Mouse (Mus musculus) 3134 (cell line): ENCODE measurements around the gene Ppp2r5c.

Experiments
- DNase-seq: peaks from one replicate; pipeline ENCODE4 v3.0.0-alpha.2; 2011; ENCODE audit warnings: low spot score; ENCODE audit not compliant: insufficient read length; ENCODE audit errors: extremely low read depth

Ppp2r5c gene

DNA sequence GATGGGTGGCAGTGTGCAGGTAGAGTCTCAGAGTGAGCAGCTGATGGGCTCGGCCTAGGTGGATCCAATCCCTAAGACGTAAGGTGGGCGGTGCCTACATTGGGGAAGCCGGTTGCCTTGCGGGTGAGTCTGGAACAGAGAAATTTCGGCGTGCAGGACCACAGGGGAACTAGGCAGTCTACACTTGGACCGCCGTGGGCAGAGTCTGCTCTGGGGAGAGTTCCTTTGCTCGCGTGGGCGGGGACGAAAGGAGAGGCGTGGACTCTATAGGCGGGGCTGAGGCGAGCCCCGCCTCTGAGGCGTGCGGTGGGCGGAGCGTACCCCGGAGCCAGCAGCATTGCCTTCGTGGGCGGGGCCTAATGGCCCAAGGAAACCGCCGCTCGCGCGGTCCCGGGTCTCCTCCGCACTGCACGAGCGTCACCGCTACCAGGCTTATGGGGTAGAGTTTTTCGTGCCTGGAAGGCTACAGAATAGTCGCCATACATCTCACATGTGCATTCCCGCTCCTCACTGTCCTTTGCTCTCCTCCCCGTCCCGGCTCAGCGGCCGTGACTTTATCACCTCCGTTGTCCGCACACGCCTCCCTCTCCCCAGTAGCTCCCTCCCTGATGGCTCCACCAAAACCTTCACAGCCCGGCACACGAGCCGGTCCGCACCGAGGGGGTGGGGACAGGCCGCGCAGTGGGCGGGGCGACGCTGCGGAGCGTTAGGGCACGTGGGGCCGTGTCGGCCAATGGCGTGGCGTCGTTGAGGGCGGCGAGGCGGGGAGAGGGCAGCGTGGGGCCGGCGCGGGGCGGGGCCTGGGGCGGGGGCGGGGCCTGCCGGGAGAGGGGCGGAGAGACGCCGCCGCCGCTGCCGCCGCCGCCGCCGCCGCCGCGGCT is at the start of gene Ppp2r5c:
TSS of gene Ppp2r5c (plus strand) at position 831 of the 881 bp plus-strand sequence.
- DNase-seq: peak; percentile 92

DNA sequence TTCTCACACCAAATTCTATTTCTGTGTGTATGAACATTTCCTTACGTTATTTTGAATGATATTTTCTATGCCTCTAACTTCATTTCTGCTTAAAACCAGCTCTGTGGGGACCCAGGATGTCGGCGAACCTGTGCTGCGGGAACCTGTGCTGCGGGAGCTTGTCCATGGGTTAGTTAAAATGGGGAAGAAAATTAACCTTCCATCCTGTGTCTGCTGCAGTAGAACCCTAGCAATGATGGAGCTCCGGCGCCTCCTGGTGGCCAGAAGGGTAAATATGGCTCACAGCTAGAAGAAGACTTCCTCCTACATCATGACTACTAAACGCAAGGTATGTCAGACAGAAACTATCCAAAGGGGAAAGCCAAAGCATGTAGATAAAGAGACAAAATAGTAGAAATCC is 48.6 kb upstream of the Ppp2r5c start:
- DNase-seq: peak; percentile 41

GRCm38 (mm10) chr12:110399161-110399560 is 47.8 kb upstream of the Ppp2r5c start:
- DNase-seq: no peak

GRCm38 (mm10) chr12:110400936-110401335 is 46.0 kb upstream of the Ppp2r5c start:
- DNase-seq: no peak

DNA sequence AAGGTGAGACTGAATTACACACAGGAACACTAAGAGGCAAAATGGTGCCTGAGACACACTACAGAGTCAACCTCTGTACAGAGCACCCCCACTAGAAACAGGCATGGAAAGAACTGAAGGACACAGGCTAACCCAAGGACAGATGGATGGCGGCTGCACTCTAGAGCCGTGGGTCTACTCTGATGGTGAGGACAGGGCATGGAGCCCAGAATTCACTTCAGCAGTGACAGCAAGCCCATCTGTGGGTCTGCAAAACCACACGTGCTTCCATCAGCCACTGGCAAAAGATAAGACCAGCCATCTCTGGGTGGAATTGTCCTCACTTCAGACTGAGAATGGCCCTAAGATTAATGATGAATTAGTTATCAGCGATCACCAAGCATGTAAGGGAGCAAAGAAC is 45.0 kb upstream of the Ppp2r5c start:
- no peak for DNase-seq

- no peak for DNase-seq
These were observed 30.7 kb upstream of the Ppp2r5c start for GRCm38 (mm10) chr12:110416244-110416643.

DNA sequence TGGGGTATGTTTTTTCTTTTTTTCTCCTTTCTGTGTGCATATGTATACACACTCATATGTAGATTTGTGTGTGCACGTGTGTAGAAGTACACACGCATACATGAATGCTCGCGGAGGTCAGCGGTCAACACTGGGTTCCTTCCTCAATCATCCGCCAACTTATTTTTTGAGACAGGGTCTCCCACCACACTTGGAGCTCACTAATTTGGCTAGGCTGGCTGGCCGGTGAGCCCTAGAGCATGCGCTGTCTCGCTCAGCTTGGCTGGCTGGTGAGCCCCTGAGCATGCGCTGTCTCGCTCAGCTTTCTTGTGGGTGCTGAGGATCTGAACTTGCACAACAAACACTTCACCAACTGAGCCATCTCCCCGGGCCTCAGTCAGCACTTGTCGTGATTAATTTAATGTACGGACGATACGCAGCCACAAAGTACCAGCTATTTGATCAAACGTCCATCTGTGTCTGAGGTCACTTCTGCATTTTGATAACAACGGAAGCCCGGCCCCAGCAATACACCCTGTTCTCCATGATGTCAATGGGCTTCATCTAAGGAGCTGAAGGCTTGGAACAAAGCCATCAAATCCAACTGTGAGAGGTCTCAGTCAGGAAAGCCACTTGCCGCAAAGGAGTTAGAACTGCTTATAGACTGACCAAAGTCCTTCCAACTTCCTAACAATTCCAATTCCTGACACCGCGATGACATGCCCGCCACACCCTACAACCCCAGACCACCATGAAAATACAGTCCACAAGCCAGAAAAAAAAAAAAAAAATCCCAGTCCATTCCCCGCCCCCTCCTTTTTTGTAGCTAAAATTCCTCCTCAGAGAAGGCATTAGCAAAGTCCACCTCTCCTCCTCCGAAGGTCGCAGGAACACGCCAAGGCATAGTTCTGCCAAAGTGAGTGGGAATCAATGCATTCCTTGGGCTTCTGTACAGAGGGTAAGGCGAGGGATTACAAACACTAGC is 29.6 kb upstream of the Ppp2r5c start:
- no peak for DNase-seq

DNA sequence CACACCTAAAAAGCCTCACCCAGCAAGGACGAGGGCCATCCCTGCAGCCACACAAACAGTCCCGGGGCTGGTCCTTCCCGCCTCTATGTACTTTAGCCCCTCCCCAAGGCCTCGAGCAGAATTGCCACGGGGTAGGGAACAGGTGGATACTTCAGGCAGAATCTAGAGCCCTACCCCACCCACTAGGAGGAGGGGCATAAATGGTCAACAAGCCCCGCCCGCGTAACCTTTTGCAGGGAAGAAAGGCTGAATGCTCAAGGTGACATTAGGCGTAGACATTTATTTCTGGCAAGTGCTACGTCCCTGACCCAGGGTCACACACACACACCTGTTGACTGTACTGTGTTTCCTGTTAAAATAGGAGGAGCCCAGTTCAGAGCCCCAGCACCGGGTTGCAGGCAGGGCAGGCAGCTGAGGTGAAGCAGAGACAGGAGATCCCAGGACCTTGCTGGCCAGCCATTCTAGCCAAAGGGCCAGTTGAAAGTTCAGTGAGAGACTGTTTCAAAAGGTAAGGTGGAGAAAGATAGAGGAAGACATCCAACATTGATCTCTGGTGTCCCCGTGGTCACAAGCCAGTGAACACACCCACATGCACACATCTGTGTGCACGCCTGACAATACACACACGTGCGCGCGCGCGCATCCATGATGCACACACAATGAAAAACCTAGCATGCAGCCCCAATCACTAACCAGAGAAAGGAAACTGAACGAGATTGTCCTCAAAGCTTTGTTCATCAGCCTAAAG is 28.8 kb upstream of the Ppp2r5c start:
- no peak for DNase-seq

- no peak for DNase-seq
These were observed 28.1 kb upstream of the Ppp2r5c start for GRCm38 (mm10) chr12:110418735-110419350.

GRCm38 (mm10) chr12:110419879-110420278 is 27.0 kb upstream of the Ppp2r5c start:
- DNase-seq: no peak

DNA sequence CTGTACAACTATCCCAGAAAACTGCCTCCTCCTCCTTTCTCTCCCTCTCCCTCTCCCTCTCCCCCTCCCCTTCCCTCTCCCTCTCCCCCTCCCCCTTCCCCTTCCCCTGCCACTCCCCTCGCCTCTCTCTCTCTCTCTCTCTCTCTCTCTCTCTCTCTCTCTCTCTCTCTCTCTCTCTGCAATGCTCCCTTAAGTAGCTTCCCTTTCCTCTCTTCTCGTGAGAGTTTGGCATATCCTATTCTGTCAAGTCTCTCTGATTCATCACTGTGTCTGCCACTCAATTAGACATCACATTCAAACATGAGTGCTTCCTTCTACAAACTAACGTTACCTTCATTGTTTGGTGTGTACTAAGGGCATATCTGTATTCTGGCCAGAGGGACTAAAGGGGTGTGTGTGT is 25.6 kb upstream of the Ppp2r5c start:
- DNase-seq: no peak

GRCm38 (mm10) chr12:110424008-110424704 is 22.8 kb upstream of the Ppp2r5c start:
- DNase-seq: no peak

DNA sequence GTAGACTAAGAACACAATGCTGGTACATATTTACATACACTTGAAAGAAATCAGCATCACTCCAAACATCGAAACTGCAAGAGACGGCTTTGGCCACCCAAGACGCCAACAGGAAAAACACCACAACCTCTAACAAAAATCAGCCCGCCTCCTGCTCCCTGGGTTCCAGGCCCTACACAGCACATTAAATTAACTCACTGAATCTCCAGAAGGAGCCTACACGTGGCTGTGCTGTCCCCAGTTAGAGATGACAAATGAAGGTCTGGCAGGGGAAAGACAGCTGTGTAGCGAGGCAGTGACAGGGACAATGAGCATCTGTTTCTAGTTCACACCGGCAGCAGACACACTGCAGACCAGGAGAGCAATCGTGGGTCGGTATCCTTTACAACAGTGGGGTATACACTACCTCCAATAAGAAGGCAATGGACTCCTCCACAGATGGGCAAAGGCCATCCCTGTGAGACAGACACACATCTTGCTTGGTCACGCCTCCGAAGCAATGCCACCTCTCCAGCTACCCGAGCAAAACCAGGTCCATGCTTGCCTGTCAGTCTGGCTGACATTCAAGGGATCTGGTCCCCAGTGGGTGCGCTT is 20.4 kb upstream of the Ppp2r5c start:
- DNase-seq: no peak

- peak; percentile 37 for DNase-seq
These were observed 17.5 kb upstream of the Ppp2r5c start for GRCm38 (mm10) chr12:110429340-110429973.

DNA sequence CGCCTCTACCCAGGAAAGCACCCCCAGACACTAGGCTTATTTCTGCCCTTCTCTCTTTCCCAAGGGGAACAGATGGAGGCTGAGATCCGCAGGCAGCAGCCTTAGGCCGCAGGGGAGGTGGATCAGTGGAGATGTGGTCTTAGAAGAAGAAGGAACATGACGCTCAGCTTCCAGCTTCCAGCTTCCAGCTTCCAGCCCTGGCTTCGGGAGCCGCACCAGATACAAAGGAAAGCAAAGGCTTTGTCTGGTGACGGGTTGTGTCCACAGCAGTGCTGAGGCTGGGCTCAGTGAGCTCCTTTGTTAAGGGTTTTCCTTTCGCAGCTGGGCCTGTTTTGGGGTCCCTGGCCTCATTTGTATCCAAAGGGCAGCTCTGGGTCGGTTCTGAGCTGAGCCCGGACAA is 16.9 kb upstream of the Ppp2r5c start:
- DNase-seq: no peak

DNA sequence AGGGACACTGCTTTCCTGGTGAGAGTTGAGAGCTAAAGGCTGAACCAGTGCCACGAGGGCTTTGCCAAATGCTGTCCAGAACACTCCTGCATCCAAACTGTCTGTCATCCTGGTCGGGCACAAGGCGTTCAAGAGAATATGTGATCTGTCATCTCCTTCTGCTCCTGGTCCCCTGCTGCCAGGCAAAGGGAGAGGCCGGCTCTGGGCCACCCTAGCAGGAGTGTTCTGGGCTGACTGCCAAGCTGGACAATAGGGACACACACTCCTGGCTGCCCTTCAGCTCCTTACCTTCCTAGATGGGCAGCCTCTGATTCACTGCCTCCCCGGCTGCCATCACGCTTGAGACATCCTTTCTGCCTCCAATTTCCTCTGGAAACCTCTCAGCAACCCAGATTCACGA is 15.1 kb upstream of the Ppp2r5c start:
- peak; percentile 25 for DNase-seq

- peak; percentile 30 for DNase-seq
These were observed 10.1 kb upstream of the Ppp2r5c start for GRCm38 (mm10) chr12:110436638-110437366.

- no peak for DNase-seq
These were observed 9.6 kb upstream of the Ppp2r5c start for GRCm38 (mm10) chr12:110437367-110437703.
